Mouse (Mus musculus) adrenal gland, adult 8-10 months (tissue): ENCODE measurements around the gene Npas2. TPM values are rescaled to one million over a fixed set of nuclear protein-coding genes. Genes with fewer than 3 reads are reported as not detected.

Experiments
- microRNA-seq, 2 experiments: library from miRNA; unstranded; fragments of <30 nt; microRNA quantifications; one replicate each; pipeline ENCODE4 v1.2.0; 2022
- total RNA-seq, 4 experiments: library from RNA; stranded (reverse); gene quantifications; 2 replicates each; pipeline ENCODE4 v1.2.4; 2022

The Npas2 gene
- total RNA-seq, 4 experiments from 2014 or later = 0.80 to 1.5 (median 1.3) TPM

Small RNAs within 50 kb of the gene (microRNA-seq; reads per million reads assigned to microRNA genes)
- 0 reads per million in 2 experiments for gene Mir6349

Other genes with a start within 250 kb of the Npas2 start
- gene Pdcl3, start 208.1 kb upstream of the Npas2 start, total RNA-seq = 10 to 100 TPM; 68.9 to 89.3 (median 74.3) TPM
- gene Rpl31, start 174.1 kb downstream of the Npas2 start, total RNA-seq = 100 to 1,000 TPM; 589 to 669 (median 644) TPM